Mouse (Mus musculus): Measurements from ENCODE around the gene Foxf2.

GRCm38 (mm10) chr13:31630051-31630450, 4.4 kb downstream of the Foxf2 start:
- TF ChIP-seq POLR2A (IDR thresholded peaks at IDR 0.05; ENCODE audit: insufficient read length, low read depth) (no peak), USF1 (IDR thresholded peaks at IDR 0.05; ENCODE audit: low read depth) (no peak), CEBPB (IDR thresholded peaks at IDR 0.05; ENCODE audit: insufficient read depth, poor library complexity, severe bottlenecking) (no peak), REST (IDR thresholded peaks at IDR 0.05; ENCODE audit: insufficient read depth, insufficient read length) (no peak)

Measured in myocyte (in vitro differentiated cells).